Mouse (Mus musculus): ENCODE measurements at regions not wholly inside any gene's neighbourhood (a gene's known extent, or its start where the extent isn't known, plus 50 kb on each side); places are given as distances from the start of the nearest gene placed in this dataset.

DNA sequence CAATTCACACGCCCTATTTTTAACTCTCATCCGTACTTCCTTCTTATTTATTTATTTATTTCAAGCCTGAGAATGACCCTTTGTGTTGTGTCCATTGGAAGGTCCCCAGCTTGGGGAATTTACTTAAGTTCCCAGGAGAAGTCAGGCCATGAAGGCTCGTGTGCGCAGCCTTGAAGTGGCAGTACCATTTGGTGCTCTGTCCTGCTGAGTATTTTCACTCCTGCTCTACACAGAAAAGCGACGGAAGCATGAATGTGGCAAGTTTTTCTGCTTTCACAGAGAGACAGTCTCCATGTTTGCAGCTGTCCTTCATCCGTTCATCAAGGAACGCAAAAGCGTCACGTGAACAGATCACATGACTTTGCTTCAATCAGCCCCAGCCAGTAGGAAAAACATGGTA, 610.2 kb upstream of the Clint1 start:
- no peak for DNase-seq (ENCODE audit: low read depth, low spot score)

DNA sequence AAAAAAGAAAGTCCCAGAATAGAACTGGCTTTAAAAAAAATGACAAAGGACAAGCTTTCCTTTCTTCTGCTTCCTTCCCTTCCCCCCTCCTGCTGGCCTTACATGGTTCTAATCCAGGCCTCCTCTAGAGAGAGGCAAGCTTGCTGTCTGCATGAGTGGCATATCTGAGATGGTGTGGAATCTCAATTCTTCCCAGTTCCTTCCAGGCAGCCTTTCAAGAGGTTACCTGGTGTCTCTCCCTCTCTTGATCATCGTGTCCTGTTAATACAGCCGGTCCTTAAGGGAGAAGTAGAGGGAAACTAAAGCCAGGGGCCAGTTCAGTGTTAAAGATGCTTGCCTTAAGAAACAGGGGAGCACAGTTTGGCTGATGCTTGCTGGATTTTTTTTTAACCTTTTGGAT, 607.1 kb upstream of the Clint1 start:
- no peak for DNase-seq (ENCODE audit: low read depth, low spot score)

DNA sequence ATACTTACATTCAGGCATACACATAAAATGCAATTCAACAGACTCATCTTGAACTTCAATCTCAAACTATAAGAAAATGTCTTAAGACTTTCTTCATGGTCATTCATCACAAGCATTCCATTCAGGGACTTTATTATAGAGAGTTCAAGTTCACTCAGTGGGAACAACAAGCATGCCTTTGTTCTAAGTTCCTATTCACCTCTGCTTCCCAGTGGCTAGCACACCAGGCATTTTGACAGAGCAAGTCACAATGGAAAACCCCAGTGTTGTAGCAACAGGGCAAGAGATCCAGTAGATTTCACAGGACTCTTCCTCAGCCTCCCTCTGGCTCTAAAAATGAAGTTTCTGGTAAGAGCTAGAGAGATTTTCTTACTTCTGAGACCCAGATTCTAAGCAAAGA, 595.8 kb upstream of the Clint1 start:
- DNase-seq (ENCODE audit: low read depth, low spot score): no peak

DNA sequence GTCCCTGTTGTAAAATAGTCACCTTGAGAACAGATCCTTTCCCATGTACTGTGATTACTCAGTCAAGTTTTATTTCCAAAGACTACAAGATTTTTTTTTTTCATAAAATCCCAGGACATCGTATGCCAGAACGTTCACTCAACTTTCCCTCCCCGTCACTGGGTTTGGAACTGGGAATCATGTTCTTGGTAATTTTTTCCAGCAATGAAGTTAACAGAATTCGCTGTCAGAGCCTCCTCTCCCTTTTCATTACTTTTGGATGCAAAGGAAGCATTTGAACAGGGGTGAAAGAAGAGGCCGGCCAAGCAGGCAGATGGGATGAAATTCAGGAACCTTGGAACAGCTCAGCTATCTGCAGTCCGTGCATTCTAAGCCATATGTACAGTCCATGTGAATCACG, 589.7 kb upstream of the Clint1 start:
- no peak for DNase-seq (ENCODE audit: low read depth, low spot score)

DNA sequence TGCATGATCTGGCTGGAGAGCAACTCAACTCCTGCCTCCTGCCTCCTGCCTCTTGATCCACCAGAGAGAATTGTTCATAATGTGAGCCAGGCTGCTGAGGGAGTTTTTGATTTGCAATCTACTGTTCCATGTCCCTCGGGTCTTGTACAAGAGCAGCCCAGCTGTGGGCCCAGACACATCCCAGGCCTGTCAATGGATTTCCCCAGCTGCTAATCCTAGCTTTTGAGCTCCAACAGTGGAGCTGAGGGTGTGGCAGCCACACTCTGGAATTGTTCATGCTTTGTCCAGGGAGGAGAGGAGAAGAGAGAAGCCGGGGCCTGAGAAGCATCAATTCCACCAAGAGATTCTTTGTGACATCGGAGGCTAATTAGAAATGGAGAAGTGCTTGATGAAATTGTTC, 587.9 kb upstream of the Clint1 start:
- DNase-seq (ENCODE audit: low read depth, low spot score): no peak

DNA sequence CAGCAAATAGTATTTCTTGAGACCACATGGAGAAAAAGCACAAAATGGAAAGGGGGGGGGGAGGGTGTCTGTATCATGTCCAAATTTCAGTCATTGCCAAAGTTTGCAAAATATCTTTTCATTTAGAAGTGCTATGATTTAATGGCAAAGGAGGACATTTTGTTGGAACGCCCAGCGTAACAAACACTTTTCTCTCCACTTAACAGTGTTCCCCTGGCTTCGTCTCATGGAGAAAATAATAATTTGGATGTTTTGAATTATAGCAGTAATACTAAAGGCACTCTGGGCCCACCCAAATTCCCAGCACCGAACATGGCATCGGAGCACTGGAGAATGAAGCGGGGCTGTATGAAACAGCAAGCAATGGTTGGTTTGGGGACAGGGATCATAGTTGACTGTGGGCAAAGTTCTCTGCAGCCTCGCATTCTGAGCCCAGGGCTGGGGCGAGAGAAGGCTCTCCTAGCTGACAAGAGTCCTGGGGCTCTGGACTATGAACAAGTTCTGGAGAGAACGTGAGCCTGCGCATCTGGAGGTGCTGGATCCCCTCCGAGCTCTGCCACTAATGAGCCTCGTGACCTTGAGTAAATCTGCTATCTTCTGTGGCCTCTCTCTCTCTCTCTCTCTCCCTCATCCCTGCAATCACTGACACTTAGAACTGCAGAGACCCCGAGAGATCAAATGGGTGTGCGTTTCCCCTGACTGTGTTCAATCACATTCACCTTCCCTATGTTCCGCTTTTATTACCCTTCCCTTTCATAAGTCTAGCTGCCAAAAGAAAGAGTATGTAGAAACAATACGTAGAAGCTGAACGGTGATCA, 586.5 kb upstream of the Clint1 start:
- DNase-seq (ENCODE audit: low read depth, low spot score): no peak

DNA sequence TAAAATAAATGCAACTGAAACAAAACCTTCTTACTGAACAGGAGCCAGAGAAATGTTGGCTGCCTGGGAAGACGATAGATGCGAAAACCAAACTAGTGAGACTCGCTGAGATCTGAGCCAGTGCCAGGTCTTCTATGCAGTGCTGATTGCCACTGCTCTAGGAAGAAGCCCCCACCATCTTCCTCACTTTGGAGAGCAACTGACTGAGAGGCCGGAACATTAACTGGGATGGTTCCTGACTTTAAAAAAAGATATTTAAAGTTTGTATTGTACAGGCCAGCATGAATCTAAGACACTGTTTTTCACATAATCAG, 585.9 kb upstream of the Clint1 start:
- DNase-seq (ENCODE audit: low read depth, low spot score): no peak

DNA sequence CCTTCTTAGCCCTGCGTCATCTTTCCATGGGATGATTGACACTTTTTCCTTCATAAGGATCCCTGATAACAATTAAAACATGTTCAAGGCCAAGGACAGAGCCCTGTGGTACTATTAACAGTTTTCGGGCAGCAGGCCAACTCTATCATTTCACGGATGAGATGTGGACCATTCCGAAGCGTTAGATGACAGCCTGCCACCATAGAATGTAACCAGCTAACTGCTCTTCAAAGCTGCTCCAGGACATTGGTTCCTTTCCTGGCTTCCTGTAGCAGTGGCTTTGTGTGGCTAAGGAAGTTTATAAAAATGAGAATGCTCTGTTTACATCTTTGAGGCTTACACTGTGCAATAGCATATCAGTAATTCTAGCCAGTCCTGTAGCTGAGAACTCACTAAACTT, 582.6 kb upstream of the Clint1 start:
- DNase-seq (ENCODE audit: low read depth, low spot score): no peak

DNA sequence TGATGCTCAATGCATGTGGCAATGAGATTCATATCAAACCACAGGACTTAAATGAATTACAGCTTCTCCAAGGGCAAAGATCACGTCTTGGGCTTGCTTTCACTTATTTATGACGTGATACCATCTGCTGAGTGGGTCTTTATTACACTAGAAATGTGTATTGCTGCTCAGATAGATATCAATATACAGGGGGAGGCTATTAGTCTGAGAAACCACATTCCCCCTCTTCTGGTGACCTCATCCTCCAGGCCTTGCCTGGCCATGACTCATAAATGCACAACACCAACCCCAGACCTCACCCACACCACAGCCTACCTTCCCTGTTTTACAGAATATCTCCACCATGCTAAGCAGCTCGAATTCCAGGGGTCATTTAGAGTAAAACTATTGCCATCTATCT, 580.6 kb upstream of the Clint1 start:
- DNase-seq (ENCODE audit: low read depth, low spot score): no peak

DNA sequence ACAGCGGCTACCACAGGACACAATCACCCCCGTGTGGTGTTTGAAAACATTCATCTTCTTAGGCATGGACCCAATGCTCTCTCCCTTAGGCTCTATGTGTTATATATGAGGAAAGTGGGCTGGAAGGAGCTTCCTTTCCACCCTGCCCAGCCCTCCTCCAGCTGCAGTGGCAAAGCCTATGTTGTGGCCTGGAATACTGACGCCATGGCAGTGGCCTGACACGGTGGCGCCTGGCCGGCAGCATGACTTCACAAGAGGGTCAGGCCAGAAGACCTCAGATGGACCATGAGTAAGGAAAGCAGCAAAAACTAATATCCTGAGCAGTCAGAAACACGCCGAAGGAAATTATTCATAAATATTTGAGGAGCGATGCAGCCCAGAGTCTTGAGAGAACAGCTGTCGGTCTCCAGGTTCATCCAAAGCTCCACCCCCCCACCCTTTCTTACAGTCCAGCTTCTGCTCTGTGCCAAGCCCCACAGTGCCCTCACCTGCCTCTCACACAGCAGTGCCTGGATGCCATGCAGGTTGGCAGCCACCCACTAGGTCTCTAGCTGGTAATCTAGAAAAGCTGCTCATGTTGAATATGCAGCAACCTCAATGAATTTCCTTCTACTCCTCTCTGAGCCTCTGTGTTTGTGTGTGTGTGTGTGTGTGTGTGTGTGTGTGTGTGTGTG, 577.3 kb upstream of the Clint1 start:
- no peak for DNase-seq (ENCODE audit: low read depth, low spot score)

DNA sequence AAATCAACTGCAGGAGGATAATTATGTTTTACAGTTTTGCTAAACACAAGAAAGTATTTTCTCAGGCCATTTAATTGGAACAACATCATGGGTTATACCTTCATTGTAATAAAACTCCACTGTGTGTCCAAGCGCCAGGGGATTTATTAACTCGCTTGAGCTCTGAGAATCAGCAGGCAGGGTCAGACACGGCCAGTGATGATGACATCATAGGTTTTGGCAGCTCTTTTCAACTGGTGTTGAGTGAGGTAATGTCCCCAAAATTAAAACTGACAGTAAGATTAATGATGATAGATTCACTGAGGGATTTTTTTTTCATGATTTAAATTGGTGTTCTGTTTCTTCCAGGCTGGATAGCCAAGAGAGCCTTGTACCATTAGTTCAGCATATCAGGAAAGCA, 576.7 kb upstream of the Clint1 start:
- DNase-seq (ENCODE audit: low read depth, low spot score): no peak

DNA sequence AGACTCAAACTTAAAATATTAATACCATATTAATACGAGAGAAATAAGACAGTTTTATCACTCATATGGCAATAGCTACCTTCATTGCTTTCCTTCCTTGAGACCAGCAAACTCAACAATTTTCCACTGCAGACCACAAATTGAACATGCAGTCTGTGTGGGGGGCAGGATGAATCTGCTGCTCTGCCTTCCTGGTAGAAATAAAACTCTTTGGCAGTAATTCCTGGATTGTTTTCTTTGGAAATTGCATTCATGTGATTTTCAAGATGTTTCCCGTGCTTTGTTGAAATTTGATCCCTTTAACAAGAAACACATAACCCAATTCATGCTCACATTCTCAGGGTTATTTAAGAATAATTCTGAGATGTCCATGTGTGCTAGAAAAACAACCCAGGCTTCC, 555.1 kb upstream of the Clint1 start:
- no peak for DNase-seq (ENCODE audit: low read depth, low spot score)

DNA sequence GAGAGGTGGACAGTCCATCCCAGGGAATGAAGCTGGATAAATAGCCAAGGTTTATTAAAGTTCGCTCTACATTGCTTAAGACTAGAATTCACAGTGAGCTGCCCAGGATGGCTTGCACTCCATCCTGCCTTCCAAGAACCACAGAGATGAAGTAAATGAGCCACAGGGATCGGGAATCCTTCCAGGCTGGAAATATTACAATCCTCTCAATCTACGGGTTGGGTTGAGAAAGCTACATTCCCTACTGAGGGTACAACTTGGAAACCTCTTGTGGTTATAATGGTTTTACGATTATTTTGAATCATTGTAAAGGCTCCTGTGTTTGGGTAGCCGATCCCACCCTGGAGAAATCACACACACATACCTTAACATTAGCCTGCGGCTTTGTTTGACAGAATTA, 539.9 kb upstream of the Clint1 start:
- no peak for DNase-seq (ENCODE audit: low read depth, low spot score)

DNA sequence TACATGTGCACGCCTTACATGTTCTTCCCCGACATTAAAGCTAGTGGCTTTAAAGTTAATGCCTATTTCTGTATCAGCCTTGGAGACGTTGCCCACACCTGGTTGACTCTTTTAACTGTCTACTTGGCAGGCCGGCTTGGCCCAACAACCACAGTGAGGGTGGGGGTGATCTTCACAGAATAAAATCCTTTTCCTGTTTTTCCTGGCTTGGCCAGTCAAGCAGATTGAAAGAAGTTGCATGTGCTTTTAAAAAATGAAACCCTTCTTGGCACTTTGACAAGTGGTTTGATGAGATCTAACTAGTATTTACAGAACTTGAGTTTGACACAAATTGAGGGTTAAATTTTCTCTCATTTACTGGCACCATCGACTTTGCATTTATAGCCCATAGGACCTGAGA, 528.1 kb upstream of the Clint1 start:
- no peak for DNase-seq (ENCODE audit: low read depth, low spot score)

DNA sequence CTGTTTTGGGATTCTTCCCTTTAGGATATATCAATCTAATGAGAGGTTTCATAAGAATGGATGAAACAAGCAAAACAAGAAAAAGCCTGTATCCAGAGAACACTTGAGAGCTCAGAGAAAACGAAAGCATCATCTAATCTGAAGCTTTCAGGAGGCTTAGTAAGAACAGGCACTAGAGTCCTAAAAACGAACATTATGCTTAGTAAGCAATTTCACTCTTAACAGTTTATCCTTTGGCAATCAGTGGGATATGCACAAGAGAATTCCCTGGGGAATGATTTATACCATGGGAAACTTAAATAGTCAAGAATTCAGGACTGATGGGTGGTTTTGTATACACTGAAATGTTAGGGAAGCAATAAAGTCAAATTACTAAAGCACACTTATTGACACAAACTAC, 521.5 kb upstream of the Clint1 start:
- DNase-seq (ENCODE audit: low read depth, low spot score): no peak

DNA sequence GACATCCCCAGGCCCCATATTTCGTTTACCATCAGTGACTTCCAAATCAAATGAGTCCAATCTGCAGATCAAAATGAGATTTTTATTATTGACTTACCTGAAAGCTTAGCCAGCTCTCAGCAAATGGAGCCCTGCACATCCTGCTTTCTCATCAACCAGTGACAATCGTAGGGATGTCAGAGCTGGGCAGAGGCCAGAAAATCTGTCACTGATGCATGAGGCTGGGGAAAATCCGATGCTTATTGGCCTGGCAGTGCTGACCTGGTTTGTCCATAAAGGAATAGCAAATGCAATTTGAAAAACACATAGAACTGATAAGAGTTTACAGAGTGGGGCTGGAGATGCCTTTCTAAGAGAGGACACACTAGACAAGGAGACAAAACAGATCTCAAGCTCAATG, 518.1 kb upstream of the Clint1 start:
- DNase-seq (ENCODE audit: low read depth, low spot score): no peak

DNA sequence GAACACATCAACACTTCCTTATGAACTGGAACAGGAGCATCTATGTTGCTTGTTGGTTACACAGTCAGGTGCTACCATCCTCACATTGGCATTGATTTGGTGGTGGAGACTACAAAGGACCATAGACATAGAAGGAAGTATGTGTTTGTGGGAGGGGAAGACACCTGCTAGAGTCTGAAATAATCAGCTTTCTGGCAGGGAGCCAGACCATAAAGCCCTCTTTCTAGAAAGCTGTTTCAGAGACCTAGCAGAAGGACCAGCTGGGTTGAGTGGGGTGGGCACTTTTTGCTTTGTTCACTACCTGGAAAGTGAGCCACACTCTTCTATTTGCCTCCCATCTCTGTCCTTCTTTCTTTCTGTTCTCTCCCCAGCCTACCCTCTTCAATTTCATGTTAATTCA, 502.5 kb upstream of the Clint1 start:
- DNase-seq (ENCODE audit: low read depth, low spot score): no peak

DNA sequence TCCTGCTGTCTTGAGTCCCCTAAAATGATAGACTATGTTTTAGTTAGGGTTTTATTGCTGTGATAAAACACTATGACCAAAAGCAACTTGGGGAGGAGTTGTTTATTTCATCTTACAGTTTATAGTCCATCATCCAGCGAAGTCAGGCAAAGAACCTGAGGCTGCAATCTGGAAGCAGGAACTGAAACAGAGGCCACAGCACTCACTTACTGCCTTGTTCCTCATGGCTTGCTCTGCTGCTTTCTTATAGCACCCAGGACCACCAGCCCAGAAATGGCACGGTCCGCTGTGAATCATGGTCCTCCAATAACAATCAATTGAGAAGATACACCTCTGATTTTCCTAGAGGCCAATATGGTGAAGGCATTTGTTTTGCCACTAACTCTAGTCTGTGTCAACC, 486.5 kb upstream of the Clint1 start:
- DNase-seq (ENCODE audit: low read depth, low spot score): no peak

DNA sequence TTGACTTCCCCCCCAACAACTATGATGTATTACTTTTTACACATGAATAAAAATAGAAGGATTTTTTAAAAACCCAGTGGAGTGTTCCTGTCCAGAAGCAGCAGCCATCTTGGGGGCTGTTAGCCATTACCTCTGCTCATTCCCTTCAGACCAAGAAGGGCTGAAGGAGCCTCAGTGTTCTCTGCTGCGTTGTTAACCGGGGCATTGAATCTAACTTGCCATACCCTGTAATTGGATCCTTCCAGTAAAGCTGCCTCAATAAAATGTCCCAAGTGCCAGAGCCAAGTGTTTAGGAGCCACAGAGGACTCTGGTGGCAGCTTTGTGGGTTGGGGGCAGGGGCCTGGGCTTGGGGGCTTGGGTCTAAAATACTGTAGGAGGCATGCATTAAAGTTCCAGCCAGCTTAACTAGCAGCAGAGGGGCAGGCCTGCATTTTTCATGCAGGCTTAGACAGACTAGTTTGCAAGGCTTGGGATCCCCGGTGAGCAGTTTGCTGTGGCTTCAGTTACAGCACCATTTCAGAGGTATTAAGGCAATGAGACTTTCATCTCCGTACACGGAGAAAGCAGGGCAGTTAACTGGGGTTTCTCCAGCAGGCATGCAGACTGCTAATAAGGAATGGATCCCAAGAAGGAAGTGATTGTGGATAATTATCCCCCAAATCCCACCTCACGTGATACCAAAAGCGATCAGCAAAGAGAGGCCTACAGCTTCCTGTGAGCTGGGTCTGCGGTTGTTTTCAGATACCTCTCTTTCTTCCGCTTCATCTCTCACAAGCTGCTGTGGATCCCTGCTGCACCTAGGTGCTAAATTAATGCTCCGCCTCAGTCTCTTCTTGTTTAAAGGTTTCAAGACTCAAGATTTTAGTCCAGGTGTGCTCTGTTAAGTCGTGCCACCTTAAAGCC, 462.4 kb upstream of the Clint1 start:
- DNase-seq (ENCODE audit: low read depth, low spot score): no peak

DNA sequence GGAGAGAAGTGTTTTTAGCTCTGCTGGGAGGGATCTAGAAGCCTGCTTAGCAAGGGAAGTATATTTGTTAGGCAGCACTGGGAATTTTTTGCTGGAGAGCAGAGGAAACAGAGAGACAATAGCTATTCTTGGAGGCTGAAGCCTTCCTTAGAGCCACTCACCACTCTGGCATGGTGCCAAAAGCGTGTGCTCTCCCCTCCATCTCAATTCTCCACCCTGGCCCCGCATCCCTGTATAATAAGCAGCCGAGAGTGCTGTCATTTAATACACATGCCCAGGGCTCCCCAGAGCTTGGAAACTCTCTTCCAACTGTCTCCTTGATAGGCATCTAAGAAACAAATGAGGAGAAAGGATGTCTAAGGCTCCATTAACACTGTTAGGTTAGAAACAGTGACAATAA, 455.8 kb upstream of the Clint1 start:
- no peak for DNase-seq (ENCODE audit: low read depth, low spot score)

DNA sequence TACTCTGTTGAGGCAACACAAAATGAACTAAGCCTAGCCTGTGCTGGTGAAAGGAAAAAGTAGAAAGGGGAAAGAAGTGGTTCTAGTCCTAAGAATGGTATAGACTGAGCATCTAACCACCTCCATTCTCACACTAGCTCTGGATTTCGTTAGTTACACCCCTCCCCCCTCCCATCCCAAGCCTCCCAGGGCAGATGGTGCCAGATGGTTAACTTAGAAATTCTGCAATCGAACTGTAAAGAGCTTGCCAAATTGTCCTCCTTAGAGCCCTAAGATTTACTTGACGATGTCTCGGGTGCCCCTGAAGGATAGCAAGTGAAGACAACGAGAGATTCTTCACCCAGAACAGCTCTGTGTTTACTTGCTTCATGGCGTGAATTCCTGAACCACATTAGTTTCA, 453.7 kb upstream of the Clint1 start:
- no peak for DNase-seq (ENCODE audit: low read depth, low spot score)

DNA sequence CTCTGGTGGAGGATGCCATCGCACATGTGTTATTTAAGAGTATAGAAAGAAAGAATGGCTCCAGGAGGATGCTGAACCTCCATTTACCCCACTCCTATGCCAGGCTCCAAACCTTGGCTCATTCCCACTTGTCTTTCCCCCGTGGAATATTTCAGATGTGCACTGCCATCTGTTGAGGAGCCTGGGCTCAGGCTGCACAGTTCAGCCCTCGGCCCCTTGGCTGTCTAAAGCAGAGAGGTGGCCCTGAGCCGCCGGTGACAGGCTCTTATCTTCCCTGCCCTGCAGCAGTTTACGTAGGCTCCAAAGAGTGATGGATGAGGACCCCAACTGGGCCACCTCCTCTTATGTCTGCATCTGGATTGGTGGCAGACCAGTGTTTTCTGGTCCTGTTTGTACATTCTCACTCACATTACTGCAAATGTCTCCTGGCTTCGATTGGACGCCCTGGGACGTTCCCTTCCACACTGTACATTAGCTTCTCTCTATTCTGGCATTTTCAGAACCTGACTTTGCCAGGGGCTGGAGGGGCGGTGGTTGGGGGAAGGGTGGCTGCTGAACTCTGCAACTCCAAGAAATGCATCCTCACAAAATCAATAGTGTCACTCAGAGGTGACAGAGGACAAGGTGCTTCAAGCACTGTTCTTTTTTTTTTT, 447.3 kb upstream of the Clint1 start:
- DNase-seq (ENCODE audit: low read depth, low spot score): no peak
